Mouse (Mus musculus) intestine, embryonic 16.5 days (tissue): ENCODE data around the gene Fkbp2. TPM values are rescaled to one million over a fixed set of nuclear protein-coding genes. Genes with fewer than 3 reads are reported as not detected.
A peak's percentile ranks its signal among the peaks of the same experiment; 100 is the strongest.

Experiments
- ATAC-seq: fragments of 200-750 bp; cut with Nextera tagmentation; 2 replicates; pipeline ENCODE4 v1.8.0; 2017; ENCODE audit warnings: moderate TSS enrichment, moderate library complexity
- H3K27ac ChIP-seq: fragments of 300-500 bp; sonication (generic); 2 replicates; pipeline ENCODE4 v1.5.1; 2014; ENCODE audit warnings: mild to moderate bottlenecking, low read length
- H3K27me3 ChIP-seq: fragments of 300-500 bp; sonication (generic); replicated peaks from 2 replicates; pipeline ENCODE4 v1.6.1; 2014; ENCODE audit warnings: low read length, control low read depth, mixed read lengths; ENCODE audit not compliant: control insufficient read depth, insufficient read depth
- H3K36me3 ChIP-seq: fragments of 300-500 bp; sonication (generic); 2 replicates; pipeline ENCODE4 v1.6.1; 2014; ENCODE audit warnings: low read length, control low read depth; ENCODE audit not compliant: control insufficient read depth, insufficient read depth
- H3K4me1 ChIP-seq: fragments of 300-500 bp; sonication (generic); 2 replicates; pipeline ENCODE4 v1.6.1; 2014; ENCODE audit warnings: low read length, control low read depth, mixed read lengths; ENCODE audit not compliant: control insufficient read depth, insufficient read depth
- H3K4me2 ChIP-seq: fragments of 300-500 bp; sonication (generic); 2 replicates; pipeline ENCODE4 v1.6.1; 2014; ENCODE audit warnings: low read depth, low read length, control low read depth
- H3K4me3 ChIP-seq: fragments of 300-500 bp; sonication (generic); 2 replicates; pipeline ENCODE4 v1.5.1; 2014; ENCODE audit warnings: mild to moderate bottlenecking, low read length
- H3K9ac ChIP-seq: fragments of 300-500 bp; sonication (generic); 2 replicates; pipeline ENCODE4 v1.6.1; 2014; ENCODE audit warnings: low read depth, low read length
- H3K9me3 ChIP-seq: fragments of 300-500 bp; sonication (generic); 2 replicates; pipeline ENCODE4 v1.6.1; 2016; ENCODE audit warnings: low read length, control low read depth; ENCODE audit not compliant: control insufficient read depth
- WGBS: fragments of 180-500 bp; shearing (Covaris S2); extraction: QIAGEN DNeasy Blood & Tissue Kit; methylation state at CpG from one replicate; pipeline ENCODE4 v1.1.7; 2014; 5-methylcytosine and 5-hydroxymethylcytosine counted together
- polyA plus RNA-seq: library from polyadenylated mRNA; unstranded; fragments of >200 nt; fragmentation: Nextera tagmentation; extraction: Ambion mirVana; gene quantifications from 2 replicates; pipeline ENCODE4 v1.2.1, GENCODE M21; 2015

Gene Fkbp2
- 176 and 195 TPM in 2 replicates for polyA plus RNA-seq

DNA sequence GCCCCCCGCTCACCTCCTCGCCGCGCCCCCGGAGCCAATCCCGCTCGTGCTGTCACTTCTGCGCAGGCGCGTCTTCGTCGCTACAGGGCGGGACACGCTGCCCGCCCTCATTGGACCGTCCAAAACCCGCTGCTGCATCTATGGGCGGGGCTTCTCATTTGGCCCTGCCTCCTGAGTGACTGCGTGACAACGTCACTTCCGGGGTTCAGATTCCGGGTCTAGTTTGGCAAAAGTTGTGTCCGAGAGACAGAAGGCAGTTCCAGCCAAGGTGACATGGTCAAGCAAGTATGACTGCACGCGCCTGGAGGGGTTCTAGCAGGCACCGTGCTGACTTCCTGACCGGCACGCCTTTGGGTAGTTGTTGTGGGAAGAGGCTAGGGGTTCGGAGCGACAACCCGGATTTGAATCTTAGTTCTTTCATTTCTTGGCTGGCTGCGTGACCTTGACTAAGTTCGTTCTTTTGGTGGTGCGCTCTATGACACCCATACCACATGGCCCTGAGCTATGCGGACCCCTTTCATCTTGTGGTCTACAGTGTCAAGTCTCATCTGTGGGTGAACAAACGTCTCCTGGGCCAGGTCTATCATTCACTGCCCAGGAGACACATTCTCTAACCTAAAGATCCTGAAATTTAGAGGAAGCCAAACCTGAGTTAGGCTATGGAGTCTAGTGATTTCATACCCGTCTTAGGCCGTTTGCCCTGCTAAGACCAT, at the start of gene Fkbp2:
TSS of gene Fkbp2 (minus strand) at position 121 of the 713 bp plus-strand sequence.
- Histone ChIP-seq H3K9me3 (no peaks in the 10 kb centered on the region), H3K4me1 (peaks cover 39% of the 10 kb centered on the region), H3K27ac (peak within 1 kb of the TSS; percentile 95), H3K36me3 (peaks cover 7% of the 10 kb centered on the region; the same call in 1 of the 2 replicates), H3K4me3 (peak within 1 kb of the TSS; percentile 78), H3K9ac (peak within 1 kb of the TSS; percentile 95), H3K27me3 (no peaks in the 10 kb centered on the region), H3K4me2 (peak within 1 kb of the TSS; percentile 83)
- peak; percentile 84 for ATAC-seq
- under 1% methylated on average over 38 of the region's 38 CpGs for WGBS

GRCm38 (mm10) chr19:7029531-7029930, 49.2 kb upstream of the Fkbp2 start:
- WGBS = 92% methylated on average over 5 of the region's 5 CpGs
- Histone ChIP-seq H3K9ac (no peak overlapping the region), H3K4me3 (no peak overlapping the region), H3K36me3 (peaks cover 26% of the 10 kb centered on the region), H3K27ac (no peak overlapping the region), H3K4me2 (no peak overlapping the region), H3K9me3 (no peaks in the 10 kb centered on the region), H3K27me3 (no peaks in the 10 kb centered on the region), H3K4me1 (no peaks in the 10 kb centered on the region)
- no peak for ATAC-seq

DNA sequence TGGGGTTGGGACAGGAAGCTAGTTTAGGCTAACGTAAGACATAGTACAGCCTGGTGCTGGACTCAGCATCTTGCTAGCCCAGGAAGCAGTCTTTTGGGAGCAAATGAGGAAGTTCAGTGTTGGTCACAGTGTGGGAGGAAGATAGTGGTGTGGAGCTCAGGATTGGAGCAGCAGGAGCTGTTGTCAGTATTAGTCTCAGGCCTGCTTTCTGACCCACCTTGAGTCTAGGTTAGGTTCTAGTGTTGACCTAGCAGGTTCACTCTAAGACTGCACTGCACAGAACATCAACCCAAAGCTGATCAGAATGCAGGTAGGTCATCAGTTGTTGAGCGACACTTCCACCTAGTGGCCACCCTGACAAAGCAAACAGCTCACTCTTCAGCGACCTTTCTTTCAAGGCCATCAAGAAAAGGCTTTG, 39.9 kb upstream of the Fkbp2 start:
- H3K36me3 ChIP-seq = peaks cover 24% of the 10 kb centered on the region
- 49% methylated on average over 3 of the region's 3 CpGs for WGBS

GRCm38 (mm10) chr19:7019191-7019590, 38.9 kb upstream of the Fkbp2 start, which contains the start of gene Fermt3:
Fermt3 (minus strand) TSS chr19:7019469.
- H3K9ac ChIP-seq = peak within 1 kb of the TSS; percentile 27; the same call in 1 of the 2 replicates
- H3K9me3 ChIP-seq = no peaks in the 10 kb centered on the region
- H3K4me2 ChIP-seq = no peak within 1 kb of the TSS
- H3K27me3 ChIP-seq = no peaks in the 10 kb centered on the region
- WGBS = 78% methylated on average over 5 of the region's 5 CpGs
- peak; percentile 81 for ATAC-seq
- peak within 1 kb of the TSS; percentile 58 for H3K27ac ChIP-seq
- peaks cover 21% of the 10 kb centered on the region for H3K36me3 ChIP-seq
- peak within 1 kb of the TSS; percentile 13 for H3K4me3 ChIP-seq
- H3K4me1 ChIP-seq = no peaks in the 10 kb centered on the region; the same call in 1 of the 2 replicates

More for the DNA sequence above, 39.9 kb upstream of the Fkbp2 start:
- no peaks in the 10 kb centered on the region; the same call in 1 of the 2 replicates for H3K4me1 ChIP-seq
- H3K27ac ChIP-seq = no peak overlapping the region
- H3K4me3 ChIP-seq = no peak overlapping the region
- ATAC-seq = peak; percentile 56
- H3K4me2 ChIP-seq = no peak overlapping the region
- no peaks in the 10 kb centered on the region for H3K27me3 ChIP-seq
- H3K9me3 ChIP-seq = no peaks in the 10 kb centered on the region
- H3K9ac ChIP-seq = no peak overlapping the region

- Histone ChIP-seq H3K27ac (0 out of 2 replicates have a peak overlapping the region, but pooled peaks have one; percentile 58), H3K4me2 (no peak overlapping the region), H3K9ac (no peak overlapping the region; the same call in 1 of the 2 replicates), H3K4me1 (no peaks in the 10 kb centered on the region; the same call in 1 of the 2 replicates), H3K9me3 (no peaks in the 10 kb centered on the region), H3K36me3 (peaks cover 17% of the 10 kb centered on the region), H3K4me3 (peak overlapping the region; percentile 13), H3K27me3 (no peaks in the 10 kb centered on the region)
- 91% methylated on average over 11 of the region's 11 CpGs for WGBS
- no peak for ATAC-seq
These were observed 38.2 kb upstream of the Fkbp2 start for GRCm38 (mm10) chr19:7018546-7018945.

DNA sequence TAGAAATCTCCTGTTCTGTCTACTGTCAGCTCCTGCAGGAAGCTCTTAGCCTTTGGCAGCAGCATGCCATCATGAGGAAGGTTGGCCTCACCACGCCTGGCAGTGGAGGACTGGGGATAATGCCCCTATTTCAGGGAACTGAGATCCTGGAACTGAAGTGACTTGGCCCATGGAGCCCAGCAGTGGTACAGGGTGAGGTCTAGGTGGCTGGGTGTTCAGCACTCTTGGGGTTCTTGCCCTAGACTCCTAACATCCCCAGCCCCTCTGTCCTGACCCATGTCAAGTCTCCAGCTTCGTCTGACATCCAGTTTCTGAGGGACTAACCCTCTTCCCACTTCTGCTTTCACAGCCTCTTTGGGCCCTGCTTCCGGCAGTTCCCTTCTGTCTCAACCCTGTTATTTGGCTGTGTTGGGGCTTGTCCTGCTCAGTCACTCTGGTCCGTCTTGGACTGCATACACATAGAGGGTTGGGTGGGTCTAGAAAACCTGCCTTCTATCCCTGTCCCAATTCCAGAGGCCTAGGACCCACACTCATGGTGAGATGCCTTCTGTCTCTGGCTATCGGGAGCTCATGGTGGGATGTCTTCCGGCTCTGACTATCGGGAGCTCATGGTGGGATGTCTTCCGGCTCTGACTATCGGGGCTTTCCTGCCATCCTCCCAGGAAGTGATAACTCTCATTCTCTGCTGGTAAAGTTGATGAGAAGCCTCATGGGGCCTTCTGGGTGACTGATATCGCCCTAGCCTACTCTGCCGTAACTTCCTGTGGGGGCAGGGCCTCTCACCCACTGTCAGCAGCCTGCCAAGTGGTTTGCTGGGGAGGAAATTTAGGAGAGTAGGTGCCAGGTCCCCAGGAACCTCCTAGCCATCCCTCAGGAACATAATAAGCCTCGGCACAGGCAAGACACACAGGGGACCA, 37.5 kb upstream of the Fkbp2 start:
- Histone ChIP-seq H3K4me3 (no peak overlapping the region), H3K9me3 (no peaks in the 10 kb centered on the region)
- WGBS = 78% methylated on average over 12 of the region's 12 CpGs

GRCm38 (mm10) chr19:7014481-7015135, 34.3 kb upstream of the Fkbp2 start:
- no peaks in the 10 kb centered on the region; the same call in 1 of the 2 replicates for H3K4me1 ChIP-seq
- H3K27me3 ChIP-seq = no peaks in the 10 kb centered on the region
- H3K4me3 ChIP-seq = no peak overlapping the region
- no peaks in the 10 kb centered on the region for H3K36me3 ChIP-seq
- 90% methylated on average over 20 of the region's 20 CpGs for WGBS
- no peak for ATAC-seq
- H3K27ac ChIP-seq = no peak overlapping the region
- H3K9ac ChIP-seq = no peak overlapping the region
- no peak overlapping the region for H3K4me2 ChIP-seq
- no peaks in the 10 kb centered on the region for H3K9me3 ChIP-seq

More for the DNA sequence above, 37.5 kb upstream of the Fkbp2 start:
- Histone ChIP-seq H3K9ac (0 out of 2 replicates have a peak overlapping the region, but pooled peaks have one; percentile 27), H3K27me3 (no peaks in the 10 kb centered on the region), H3K4me1 (no peaks in the 10 kb centered on the region; the same call in 1 of the 2 replicates), H3K27ac (no peak overlapping the region), H3K4me2 (no peak overlapping the region), H3K36me3 (peaks cover 14% of the 10 kb centered on the region)
- ATAC-seq = 0 out of 2 replicates have a peak, but pooled peaks have one; percentile 24

DNA sequence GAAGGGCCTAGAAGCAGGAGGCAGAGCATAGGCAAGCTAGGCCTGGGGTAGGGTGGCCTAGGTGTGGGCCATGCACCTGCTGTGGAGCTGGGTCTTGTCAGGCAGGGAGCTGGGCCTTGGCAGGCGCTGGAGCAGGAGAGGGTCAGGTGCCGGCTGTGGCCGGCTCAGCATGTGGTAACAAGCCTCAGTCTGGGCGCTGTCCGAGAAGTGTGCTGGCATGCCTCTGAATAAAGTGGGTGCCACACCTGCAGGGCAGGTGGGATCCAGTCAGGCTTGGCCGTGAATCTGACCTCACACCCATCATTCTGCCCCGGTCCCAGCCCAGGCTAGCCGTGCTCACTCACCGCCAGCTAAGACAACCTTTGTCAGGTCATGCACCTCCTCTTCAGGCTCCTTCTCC, 33.7 kb upstream of the Fkbp2 start:
- Histone ChIP-seq H3K4me1 (no peaks in the 10 kb centered on the region; the same call in 1 of the 2 replicates), H3K36me3 (no peaks in the 10 kb centered on the region), H3K27ac (no peak overlapping the region), H3K4me3 (no peak overlapping the region), H3K9me3 (no peaks in the 10 kb centered on the region), H3K9ac (no peak overlapping the region), H3K4me2 (no peak overlapping the region), H3K27me3 (no peaks in the 10 kb centered on the region)
- 88% methylated on average over 9 of the region's 9 CpGs for WGBS
- ATAC-seq = no peak
